Mouse (Mus musculus): ENCODE results near the gene Prrg2.

Gene Prrg2

GRCm38 (mm10) chr7:45006503-45006902, 56.0 kb downstream of the Prrg2 start:
- no peak for DNase-seq (ENCODE audit: low spot score)

- no peak for DNase-seq (ENCODE audit: low spot score)
Observed at GRCm38 (mm10) chr7:45005321-45005992, 57.0 kb downstream of the Prrg2 start.

- DNase-seq (ENCODE audit: low spot score) = no peak
Observed at GRCm38 (mm10) chr7:45004546-45004945, 57.9 kb downstream of the Prrg2 start.

All from yolk sac, embryonic 10.5 days (tissue).